Mouse (Mus musculus): ENCODE measurements around the gene Pim1.

GRCm38 (mm10) chr17:29530508-29530907, 40.0 kb downstream of the Pim1 start:
- TF ChIP-seq CTCF (IDR thresholded peaks at IDR 0.05; ENCODE audit: borderline replicate concordance, insufficient read depth, low read depth, low read length) = no peak
- no peak for TF ChIP-seq POLR2A (IDR thresholded peaks at IDR 0.05; ENCODE audit: borderline replicate concordance, insufficient read depth, low read length)

Data from cerebellum, adult 2 months (tissue).